Mouse (Mus musculus) cerebellum, adult 11 months (tissue): ENCODE data around the gene Trpm6.

Experiments used
- DNase-seq: peaks from one replicate; pipeline ENCODE4 v3.0.0; 2022

The Trpm6 gene

GRCm38 (mm10) chr19:18890216-18890615 lies 140.4 kb downstream of the Trpm6 start:
- no peak for DNase-seq

DNA sequence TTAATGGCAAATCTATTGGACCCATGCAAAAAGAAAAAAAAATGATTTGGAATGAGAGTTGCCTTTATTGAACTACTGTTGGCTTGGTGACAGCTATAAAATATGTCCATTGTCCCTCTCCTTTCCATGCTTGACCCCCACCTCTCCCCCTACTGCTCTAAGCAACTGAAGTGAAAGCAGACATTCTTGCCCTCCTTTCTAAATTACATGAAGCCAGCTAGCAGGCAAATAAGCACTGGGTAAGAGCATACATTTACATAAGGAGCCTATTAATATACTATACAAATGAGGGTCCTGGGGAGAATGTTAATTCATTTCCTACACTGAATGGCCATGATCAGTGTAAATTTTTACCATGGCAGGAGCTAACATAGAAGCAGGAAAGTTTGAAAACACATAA lies 148.5 kb downstream of the Trpm6 start:
- no peak for DNase-seq

- DNase-seq: no peak
Measured at GRCm38 (mm10) chr19:18902041-18902693, 152.4 kb downstream of the Trpm6 start.

GRCm38 (mm10) chr19:18902694-18903067 lies 152.9 kb downstream of the Trpm6 start:
- DNase-seq: no peak

DNA sequence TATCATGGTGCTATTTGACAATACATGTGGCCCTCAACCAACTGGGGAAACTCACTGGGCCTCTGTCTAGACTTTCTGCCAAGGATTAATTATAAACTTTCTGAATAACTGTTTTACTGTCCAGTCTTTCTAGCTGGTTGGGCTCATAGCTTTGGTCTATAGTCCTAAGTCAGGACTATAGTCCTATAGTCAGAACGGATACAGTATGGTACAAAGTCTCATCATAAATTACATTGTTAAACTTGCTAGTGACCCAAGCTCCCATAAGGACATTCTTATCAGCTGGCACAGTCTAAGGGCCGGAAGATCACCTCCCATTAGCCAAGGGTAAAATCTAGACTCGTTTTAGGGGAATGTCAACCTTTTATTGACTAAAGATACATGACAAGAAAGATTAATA lies 155.7 kb downstream of the Trpm6 start:
- DNase-seq: no peak

GRCm38 (mm10) chr19:18909641-18910040 lies 159.9 kb downstream of the Trpm6 start:
- DNase-seq: no peak

- no peak for DNase-seq
Measured at GRCm38 (mm10) chr19:18911755-18912340, 162.1 kb downstream of the Trpm6 start.

- no peak for DNase-seq
Measured at GRCm38 (mm10) chr19:18941391-18941790, 191.6 kb downstream of the Trpm6 start.
